Mouse (Mus musculus) MEL (cell line): ENCODE measurements at regions not wholly inside any gene's neighbourhood (a gene's known extent, or its start where the extent isn't known, plus 50 kb on each side); places are given as distances from the start of the nearest gene placed in this dataset.

Source experiments
- DNase-seq: peaks from one replicate; pipeline ENCODE4 v3.0.0; 2011; ENCODE audit warnings: low read depth, low spot score
- H3K27ac ChIP-seq: 2 replicates; pipeline ENCODE4 v1.5.1; 2012; ENCODE audit warnings: low read depth, mild to moderate bottlenecking, control low read depth, low read length, moderate library complexity; ENCODE audit not compliant: control insufficient read depth
- H3K27me3 ChIP-seq, 2 experiments: fragments of 150-350 bp in 1 of 2; sonication (generic) in 1 of 2; 2 replicates each; pipeline ENCODE4 v1.6.1; 2012; ENCODE audit warnings: low read length in 2 of 2, mild to moderate bottlenecking in 2 of 2, improper control_type of control experiment in 1 of 2, moderate library complexity in 1 of 2; ENCODE audit not compliant: insufficient read depth in 2 of 2, control insufficient read depth in 1 of 2
- H3K36me3 ChIP-seq, 2 experiments: 2 replicates each; pipeline ENCODE4 v1.6.1; 2012 to 2014; ENCODE audit warnings: low read length in 2 of 2, improper control_type of control experiment in 1 of 2, inconsistent platforms in 1 of 2, mild to moderate bottlenecking in 1 of 2; ENCODE audit not compliant: insufficient read depth in 2 of 2, control insufficient read depth in 1 of 2
- H3K4me1 ChIP-seq, 2 experiments: fragments of 150-350 bp in 1 of 2; sonication (generic) in 1 of 2; 2 replicates each; pipeline ENCODE4 v1.6.1; 2012; ENCODE audit warnings: low read length in 2 of 2, improper control_type of control experiment in 1 of 2, mild to moderate bottlenecking in 1 of 2; ENCODE audit not compliant: insufficient read depth in 2 of 2, control insufficient read depth in 1 of 2
- H3K4me3 ChIP-seq, 2 experiments: fragments of 150-350 bp in 1 of 2; sonication (generic) in 1 of 2; 2 replicates each; pipeline ENCODE4 v1.5.1; 2012; ENCODE audit warnings: low read depth in 2 of 2, low read length in 2 of 2, mild to moderate bottlenecking in 2 of 2, moderate library complexity in 2 of 2, control low read depth in 1 of 2, improper control_type of control experiment in 1 of 2; ENCODE audit not compliant: control insufficient read depth in 1 of 2, insufficient read depth in 1 of 2
- H3K79me2 ChIP-seq: 2 replicates; pipeline ENCODE4 v1.6.1; 2012; ENCODE audit warnings: mild to moderate bottlenecking, low read length, moderate library complexity; ENCODE audit not compliant: control insufficient read depth, poor library complexity, insufficient read depth
- H3K9ac ChIP-seq: 2 replicates; pipeline ENCODE4 v1.6.1; 2012; ENCODE audit warnings: low read depth, mild to moderate bottlenecking, control low read depth, low read length, moderate library complexity; ENCODE audit not compliant: control insufficient read depth, poor library complexity, severe bottlenecking
- H3K9me3 ChIP-seq: fragments of 150-350 bp; sonication (generic); replicated peaks from 2 replicates; pipeline ENCODE4 v1.6.1; 2012; ENCODE audit warnings: mild to moderate bottlenecking, low read length, improper control_type of control experiment, moderate library complexity; ENCODE audit not compliant: insufficient read depth
- CHD1 ChIP-seq: IDR thresholded peaks from 2 replicates; pipeline ENCODE4 v1.6.1; 2012; ENCODE audit warnings: low read depth, mild to moderate bottlenecking, inconsistent platforms, low read length, improper control_type of control experiment
- CHD2 ChIP-seq: IDR thresholded peaks from 2 replicates; pipeline ENCODE4 v1.6.1; 2011; ENCODE audit warnings: low read length, improper control_type of control experiment
- CTCF ChIP-seq, 3 experiments: IDR thresholded peaks in 2 of 3; conservative IDR thresholded peaks in 1 of 3; 2 replicates each; pipeline ENCODE4 v1.5.1; 2011 to 2012; ENCODE audit warnings: low read length in 3 of 3, low read depth in 2 of 3, mild to moderate bottlenecking in 2 of 3, improper control_type of control experiment in 1 of 3, inconsistent platforms in 1 of 3, mixed read lengths in 1 of 3, moderate library complexity in 1 of 3; ENCODE audit not compliant: control insufficient read depth in 1 of 3, insufficient read depth in 1 of 3, poor library complexity in 1 of 3, severe bottlenecking in 1 of 3
- EP300 ChIP-seq, 2 experiments: IDR thresholded peaks; 2 replicates each; pipeline ENCODE4 v1.6.1; 2011; ENCODE audit warnings: improper control_type of control experiment in 2 of 2, low read length in 2 of 2, low read depth in 1 of 2, mild to moderate bottlenecking in 1 of 2
- ETS1 ChIP-seq: IDR thresholded peaks from 2 replicates; pipeline ENCODE4 v1.6.1; 2012; ENCODE audit warnings: low read depth, mild to moderate bottlenecking, inconsistent platforms, low read length, improper control_type of control experiment, moderate library complexity
- GATA1 ChIP-seq: IDR thresholded peaks from 2 replicates; pipeline ENCODE4 v1.6.1; 2011; ENCODE audit warnings: low read depth, low read length, improper control_type of control experiment
- KAT2A ChIP-seq: conservative IDR thresholded peaks from 2 replicates; pipeline ENCODE4 v1.6.1; 2012; ENCODE audit warnings: low read depth, low read length, improper control_type of control experiment, inconsistent platforms
- MAFK ChIP-seq: IDR thresholded peaks from 2 replicates; pipeline ENCODE4 v1.6.1; 2011; ENCODE audit warnings: low read depth, mild to moderate bottlenecking, low read length, improper control_type of control experiment, borderline replicate concordance
- MAX ChIP-seq: IDR thresholded peaks from 2 replicates; pipeline ENCODE4 v1.6.1; 2011; ENCODE audit warnings: low read length, improper control_type of control experiment
- MAZ ChIP-seq: IDR thresholded peaks from 2 replicates; pipeline ENCODE4 v1.6.1; 2012; ENCODE audit warnings: low read depth, mild to moderate bottlenecking, inconsistent platforms, low read length, improper control_type of control experiment
- MEF2A ChIP-seq: IDR thresholded peaks from 2 replicates; pipeline ENCODE4 v1.6.1; 2014; ENCODE audit warnings: low read depth, mild to moderate bottlenecking, inconsistent platforms, low read length, improper control_type of control experiment; ENCODE audit not compliant: poor library complexity, insufficient replicate concordance, severe bottlenecking; ENCODE audit errors: extremely low read depth
- MXI1 ChIP-seq: IDR thresholded peaks from 2 replicates; pipeline ENCODE4 v1.6.1; 2011; ENCODE audit warnings: mild to moderate bottlenecking, low read depth, low read length, improper control_type of control experiment
- NELFE ChIP-seq: IDR thresholded peaks from 2 replicates; pipeline ENCODE4 v1.6.1; 2011; ENCODE audit warnings: low read depth, low read length, improper control_type of control experiment
- NRF1 ChIP-seq: IDR thresholded peaks from 2 replicates; pipeline ENCODE4 v1.6.1; 2014; ENCODE audit warnings: low read depth, mild to moderate bottlenecking, inconsistent platforms, low read length, improper control_type of control experiment, moderate library complexity; ENCODE audit not compliant: poor library complexity, insufficient read depth, severe bottlenecking
- POLR2A ChIP-seq, 2 experiments: IDR thresholded peaks; 2 replicates each; pipeline ENCODE4 v1.6.1; 2011 to 2012; ENCODE audit warnings: low read length in 2 of 2, mild to moderate bottlenecking in 2 of 2, control low read depth in 1 of 2, improper control_type of control experiment in 1 of 2, low read depth in 1 of 2, moderate library complexity in 1 of 2; ENCODE audit not compliant: control insufficient read depth in 1 of 2, insufficient read depth in 1 of 2, poor library complexity in 1 of 2
- POLR2AphosphoS2 ChIP-seq: IDR thresholded peaks from 2 replicates; pipeline ENCODE4 v1.6.1; 2011; ENCODE audit warnings: low read length, improper control_type of control experiment
- SIN3A ChIP-seq: IDR thresholded peaks from 2 replicates; pipeline ENCODE4 v1.6.1; 2012; ENCODE audit warnings: low read length, improper control_type of control experiment, inconsistent platforms
- TAL1 ChIP-seq: IDR thresholded peaks from 2 replicates; pipeline ENCODE4 v1.6.1; 2012; ENCODE audit warnings: mild to moderate bottlenecking, inconsistent platforms, low read length, moderate library complexity, mixed read lengths
- UBTF ChIP-seq: IDR thresholded peaks from 2 replicates; pipeline ENCODE4 v1.6.1; 2012; ENCODE audit warnings: low read depth, mild to moderate bottlenecking, inconsistent platforms, low read length, improper control_type of control experiment, moderate library complexity, borderline replicate concordance; ENCODE audit not compliant: insufficient read depth
- ZC3H11A ChIP-seq: IDR thresholded peaks from 2 replicates; pipeline ENCODE4 v1.6.1; 2012; ENCODE audit warnings: low read depth, mild to moderate bottlenecking, inconsistent platforms, low read length, improper control_type of control experiment
- ZKSCAN1 ChIP-seq: IDR thresholded peaks from 2 replicates; pipeline ENCODE4 v1.6.1; 2012; ENCODE audit warnings: low read depth, mild to moderate bottlenecking, inconsistent platforms, low read length, improper control_type of control experiment, moderate library complexity
- ZNF384 ChIP-seq: IDR thresholded peaks from 2 replicates; pipeline ENCODE4 v1.6.1; 2012; ENCODE audit warnings: low read depth, mild to moderate bottlenecking, inconsistent platforms, low read length, improper control_type of control experiment

DNA sequence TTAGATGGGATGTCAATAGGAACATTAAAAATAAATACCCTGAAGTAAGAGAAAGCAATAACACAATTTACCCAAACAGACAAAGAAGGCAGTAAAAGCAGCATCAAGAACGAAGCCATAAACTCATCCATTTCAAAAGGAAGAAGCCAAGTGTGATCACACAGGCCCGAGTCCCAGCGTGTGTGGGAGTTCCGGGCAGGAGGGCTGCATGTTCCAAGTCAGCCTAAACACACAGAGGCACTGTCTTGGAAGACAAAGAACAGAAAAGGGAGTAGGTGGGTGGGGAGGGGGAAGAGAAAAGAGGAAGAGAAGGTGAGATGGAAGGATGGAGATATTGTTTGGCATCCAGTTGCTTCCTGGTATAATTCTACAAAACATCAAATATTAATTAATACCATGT lies 248.0 kb upstream of the Nr4a3 start:
- no peak for DNase-seq
- H3K9ac ChIP-seq, result no peak overlapping the region
- no peaks in the 10 kb centered on the region for H3K36me3 ChIP-seq
- no peaks in the 10 kb centered on the region for H3K79me2 ChIP-seq
- H3K9me3 ChIP-seq, result no peaks in the 10 kb centered on the region
- H3K4me1 ChIP-seq, result no peaks in the 10 kb centered on the region
- no peak overlapping the region for H3K4me3 ChIP-seq
- no peaks in the 10 kb centered on the region for H3K27me3 ChIP-seq
- no peak overlapping the region for H3K27ac ChIP-seq
- TF ChIP-seq POLR2A (IDR thresholded peaks at IDR 0.05; ENCODE audit: control insufficient read depth in 1 of 2, insufficient read depth in 1 of 2, low read depth in 1 of 2, low read length in 2 of 2, poor library complexity in 1 of 2) (no peak), EP300 (IDR thresholded peaks at IDR 0.05; ENCODE audit: low read depth in 1 of 2, low read length in 2 of 2) (no peak), MXI1 (no peak), POLR2AphosphoS2 (no peak), TAL1 (no peak), MAX (no peak), CTCF (IDR thresholded peaks at IDR 0.05 in 2 of 3, conservative IDR thresholded peaks at IDR 0.05 in 1 of 3; ENCODE audit: control insufficient read depth in 1 of 3, insufficient read depth in 1 of 3, low read depth in 2 of 3, low read length in 3 of 3, poor library complexity in 1 of 3, severe bottlenecking in 1 of 3) (no peak), NRF1 (no peak), ZKSCAN1 (no peak), NELFE (no peak), ETS1 (no peak), MAZ (no peak), GATA1 (no peak), MAFK (no peak), ZC3H11A (no peak)

DNA sequence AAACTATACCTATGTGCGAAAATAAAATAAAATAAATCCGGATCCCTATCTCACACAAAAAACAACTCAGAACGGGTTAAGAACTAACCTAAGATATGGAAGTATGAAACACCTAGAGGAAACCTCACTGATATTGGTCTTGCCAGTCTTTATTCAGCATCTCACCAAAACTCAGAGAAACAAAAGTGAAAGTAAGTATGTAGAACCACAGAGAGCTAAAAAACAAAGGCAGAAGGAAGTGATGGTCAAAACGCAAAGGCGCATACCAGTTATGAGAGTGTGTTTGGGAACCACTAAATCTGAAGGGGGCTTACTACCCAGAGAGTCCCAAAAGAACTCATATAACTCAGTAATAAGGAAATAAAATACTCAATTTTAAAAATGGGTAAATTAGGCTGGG lies 245.8 kb upstream of the Nr4a3 start:
- H3K9ac ChIP-seq, result no peak overlapping the region
- H3K9me3 ChIP-seq, result no peaks in the 10 kb centered on the region
- no peaks in the 10 kb centered on the region for H3K79me2 ChIP-seq
- no peak for DNase-seq
- H3K4me1 ChIP-seq, result no peaks in the 10 kb centered on the region
- no peak overlapping the region for H3K4me3 ChIP-seq
- no peaks in the 10 kb centered on the region for H3K27me3 ChIP-seq
- H3K36me3 ChIP-seq, result no peaks in the 10 kb centered on the region
- TF ChIP-seq CHD1, result no peak
- TF ChIP-seq POLR2A (IDR thresholded peaks at IDR 0.05; ENCODE audit: control insufficient read depth in 1 of 2, insufficient read depth in 1 of 2, low read depth in 1 of 2, low read length in 2 of 2, poor library complexity in 1 of 2), result no peak
- no peak for TF ChIP-seq MAX
- no peak for TF ChIP-seq SIN3A
- TF ChIP-seq UBTF, result no peak
- no peak for TF ChIP-seq MEF2A
- no peak for TF ChIP-seq KAT2A
- TF ChIP-seq CHD2, result no peak
- no peak for TF ChIP-seq ZNF384
- H3K27ac ChIP-seq, result no peak overlapping the region
